Mouse (Mus musculus): ENCODE results near the gene Cnn3. TPM values are rescaled to one million over a fixed set of nuclear protein-coding genes. Genes with fewer than 3 reads are reported as not detected.

The Cnn3 gene
- total RNA-seq, 1 experiment: 241 TPM

- Histone ChIP-seq H3K27ac (ENCODE audit: insufficient read depth, low read depth, low read length, poor library complexity, severe bottlenecking) (no peak overlapping the region), H3K4me3 (ENCODE audit: insufficient read depth in 1 of 2, low read depth in 1 of 2, low read length in 2 of 2, poor library complexity in 1 of 2, severe bottlenecking in 1 of 2) (no peak overlapping the region), H3K9me3 (ENCODE audit: control insufficient read depth, insufficient read depth, low read depth, low read length) (no peaks in the 10 kb centered on the region), H3K36me3 (ENCODE audit: control insufficient read depth, insufficient read depth, low read length, poor library complexity, severe bottlenecking) (no peaks in the 10 kb centered on the region), H3K4me1 (ENCODE audit: control insufficient read depth in 2 of 2, insufficient read depth in 2 of 2, low read length in 2 of 2, poor library complexity in 1 of 2) (peaks cover 4 to 15% of the 10 kb centered on the region in 2 experiments; a peak in 2 of 4 replicates), H3K9ac (ENCODE audit: insufficient read depth, low read depth, low read length, poor library complexity, severe bottlenecking) (no peak overlapping the region)
- TF ChIP-seq CHD2 (IDR thresholded peaks at IDR 0.05; ENCODE audit: low read depth, low read length) (no peak), ZNF384 (IDR thresholded peaks at IDR 0.05; ENCODE audit: low read depth, low read length) (no peak), MAFK (IDR thresholded peaks at IDR 0.05; ENCODE audit: insufficient read depth, low read depth, low read length) (no peak), ZC3H11A (IDR thresholded peaks at IDR 0.05; ENCODE audit: borderline replicate concordance, low read depth, low read length) (no peak), HCFC1 (IDR thresholded peaks at IDR 0.05; ENCODE audit: borderline replicate concordance, insufficient read depth, low read length) (no peak)
- in situ Hi-C loops (cut with MboI; ENCODE audit: low sequenced_read_pairs in 2 of 2, unreplicated experiment in 2 of 2): no loop called here
- no peak for DNase-seq (ENCODE audit: low read depth, low spot score)
Observed at GRCm38 (mm10) chr3:121416171-121417154, 9.8 kb upstream of the Cnn3 start.

- no peaks in the 10 kb centered on the region for H3K9me3 ChIP-seq (ENCODE audit: control insufficient read depth, insufficient read depth, low read depth, low read length)
- H3K9ac ChIP-seq (ENCODE audit: insufficient read depth, low read depth, low read length, poor library complexity, severe bottlenecking): no peak overlapping the region; the same call in 1 of the 2 replicates
- in situ Hi-C loops (cut with MboI; ENCODE audit: low sequenced_read_pairs in 2 of 2, unreplicated experiment in 2 of 2): no loop called here
- peak overlapping the region; percentile 57; the same call in 1 of the 2 replicates for H3K27ac ChIP-seq (ENCODE audit: insufficient read depth, low read depth, low read length, poor library complexity, severe bottlenecking)
- no peak overlapping the region for H3K4me3 ChIP-seq (ENCODE audit: insufficient read depth in 1 of 2, low read depth in 1 of 2, low read length in 2 of 2, poor library complexity in 1 of 2, severe bottlenecking in 1 of 2)
- H3K36me3 ChIP-seq (ENCODE audit: control insufficient read depth, insufficient read depth, low read length, poor library complexity, severe bottlenecking): no peaks in the 10 kb centered on the region
- H3K4me1 ChIP-seq (ENCODE audit: control insufficient read depth in 2 of 2, insufficient read depth in 2 of 2, low read length in 2 of 2, poor library complexity in 1 of 2): peaks cover 4 to 15% of the 10 kb centered on the region in 2 experiments; a peak in 2 of 4 replicates
- no peak for DNase-seq (ENCODE audit: low read depth, low spot score)
- TF ChIP-seq CHD2 (IDR thresholded peaks at IDR 0.05; ENCODE audit: low read depth, low read length): no peak
- peak; percentile 63; the same call in 1 of the 2 replicates for TF ChIP-seq MAFK (IDR thresholded peaks at IDR 0.05; ENCODE audit: insufficient read depth, low read depth, low read length)
Observed at GRCm38 (mm10) chr3:121417379-121418250, 8.7 kb upstream of the Cnn3 start.

- TF ChIP-seq ZNF384 (IDR thresholded peaks at IDR 0.05; ENCODE audit: low read depth, low read length): no peak
- no peak for TF ChIP-seq HCFC1 (IDR thresholded peaks at IDR 0.05; ENCODE audit: borderline replicate concordance, insufficient read depth, low read length)
- TF ChIP-seq CHD2 (IDR thresholded peaks at IDR 0.05; ENCODE audit: low read depth, low read length): no peak
- no peak for TF ChIP-seq MAFK (IDR thresholded peaks at IDR 0.05; ENCODE audit: insufficient read depth, low read depth, low read length)
- no peak for TF ChIP-seq ZC3H11A (IDR thresholded peaks at IDR 0.05; ENCODE audit: borderline replicate concordance, low read depth, low read length)
- no peaks in the 10 kb centered on the region for H3K9me3 ChIP-seq (ENCODE audit: control insufficient read depth, insufficient read depth, low read depth, low read length)
- H3K4me3 ChIP-seq (ENCODE audit: insufficient read depth in 1 of 2, low read depth in 1 of 2, low read length in 2 of 2, poor library complexity in 1 of 2, severe bottlenecking in 1 of 2): no peak overlapping the region
- peak overlapping the region; percentile 72; the same call in 1 of the 2 replicates for H3K27ac ChIP-seq (ENCODE audit: insufficient read depth, low read depth, low read length, poor library complexity, severe bottlenecking)
- in situ Hi-C loops (cut with MboI; ENCODE audit: low sequenced_read_pairs in 2 of 2, unreplicated experiment in 2 of 2): no loop called here
- peaks cover 4 to 15% of the 10 kb centered on the region in 2 experiments; a peak in 2 of 4 replicates for H3K4me1 ChIP-seq (ENCODE audit: control insufficient read depth in 2 of 2, insufficient read depth in 2 of 2, low read length in 2 of 2, poor library complexity in 1 of 2)
- H3K9ac ChIP-seq (ENCODE audit: insufficient read depth, low read depth, low read length, poor library complexity, severe bottlenecking): no peak overlapping the region
- no peaks in the 10 kb centered on the region for H3K36me3 ChIP-seq (ENCODE audit: control insufficient read depth, insufficient read depth, low read length, poor library complexity, severe bottlenecking)
- no peak for DNase-seq (ENCODE audit: low read depth, low spot score)
Observed at GRCm38 (mm10) chr3:121418251-121418601, 8.1 kb upstream of the Cnn3 start.

- TF ChIP-seq ZNF384 (IDR thresholded peaks at IDR 0.05; ENCODE audit: low read depth, low read length) (peak; percentile 86), CHD2 (IDR thresholded peaks at IDR 0.05; ENCODE audit: low read depth, low read length) (peak; percentile 59; the same call in 1 of the 2 replicates), MAFK (IDR thresholded peaks at IDR 0.05; ENCODE audit: insufficient read depth, low read depth, low read length) (no peak)
- in situ Hi-C loops (cut with MboI; ENCODE audit: low sequenced_read_pairs in 2 of 2, unreplicated experiment in 2 of 2): no loop called here
- peak; percentile 90 for DNase-seq (ENCODE audit: low read depth, low spot score)
- Histone ChIP-seq H3K27ac (ENCODE audit: insufficient read depth, low read depth, low read length, poor library complexity, severe bottlenecking) (peak overlapping the region; percentile 85), H3K9ac (ENCODE audit: insufficient read depth, low read depth, low read length, poor library complexity, severe bottlenecking) (peak overlapping the region; percentile 4; the same call in 1 of the 2 replicates), H3K9me3 (ENCODE audit: control insufficient read depth, insufficient read depth, low read depth, low read length) (no peaks in the 10 kb centered on the region), H3K4me3 (ENCODE audit: insufficient read depth in 1 of 2, low read depth in 1 of 2, low read length in 2 of 2, poor library complexity in 1 of 2, severe bottlenecking in 1 of 2) (no peak overlapping the region), H3K36me3 (ENCODE audit: control insufficient read depth, insufficient read depth, low read length, poor library complexity, severe bottlenecking) (no peaks in the 10 kb centered on the region), H3K4me1 (ENCODE audit: control insufficient read depth in 2 of 2, insufficient read depth in 2 of 2, low read length in 2 of 2, poor library complexity in 1 of 2) (peaks cover 4 to 15% of the 10 kb centered on the region in 2 experiments; a peak in 2 of 4 replicates)
Observed at GRCm38 (mm10) chr3:121418850-121419435, 7.4 kb upstream of the Cnn3 start.
